Mouse (Mus musculus) kidney, embryonic 14.5 days (tissue): ENCODE data around the gene Vmn2r84. TPM values are rescaled to one million over a fixed set of nuclear protein-coding genes. Genes with fewer than 3 reads are reported as not detected.
"Not testable (repeated sequence)": the region's sequence is repeated elsewhere in the genome, so short reads cannot be mapped to it uniquely, and the experiment has no call there.

Experiments
- ATAC-seq: fragments of 200-750 bp; cut with Nextera tagmentation; 2 replicates; pipeline ENCODE4 v1.8.0; 2017; ENCODE audit warnings: moderate number of reproducible peaks, mild to moderate bottlenecking, moderate TSS enrichment, moderate library complexity; ENCODE audit not compliant: low FRiP score, low TSS enrichment
- H3K27ac ChIP-seq: fragments of 300-500 bp; sonication (generic); 2 replicates; pipeline ENCODE4 v1.5.1; 2014; ENCODE audit warnings: low read depth, mild to moderate bottlenecking, low read length, moderate library complexity, mixed read lengths
- H3K27me3 ChIP-seq: fragments of 300-500 bp; sonication (generic); 2 replicates; pipeline ENCODE4 v1.6.1; 2014; ENCODE audit warnings: mild to moderate bottlenecking, low read length; ENCODE audit not compliant: control insufficient read depth, insufficient read depth
- H3K36me3 ChIP-seq: fragments of 300-500 bp; sonication (generic); 2 replicates; pipeline ENCODE4 v1.6.1; 2014; ENCODE audit warnings: low read length, mixed read lengths; ENCODE audit not compliant: control insufficient read depth, insufficient read depth
- H3K4me1 ChIP-seq: fragments of 300-500 bp; sonication (generic); 2 replicates; pipeline ENCODE4 v1.6.1; 2014; ENCODE audit warnings: low read length, mixed read lengths; ENCODE audit not compliant: control insufficient read depth, insufficient read depth
- H3K4me2 ChIP-seq: fragments of 300-500 bp; sonication (generic); replicated peaks from 2 replicates; pipeline ENCODE4 v1.6.1; 2014; ENCODE audit warnings: low read depth, mild to moderate bottlenecking, low read length
- H3K4me3 ChIP-seq: fragments of 300-500 bp; sonication (generic); 2 replicates; pipeline ENCODE4 v1.5.1; 2014; ENCODE audit warnings: mild to moderate bottlenecking, low read length
- H3K9ac ChIP-seq: fragments of 300-500 bp; sonication (generic); 2 replicates; pipeline ENCODE4 v1.6.1; 2014; ENCODE audit warnings: low read depth, mild to moderate bottlenecking, low read length, moderate library complexity
- H3K9me3 ChIP-seq: fragments of 300-500 bp; sonication (generic); 2 replicates; pipeline ENCODE4 v1.6.1; 2016; ENCODE audit warnings: low read length; ENCODE audit not compliant: control insufficient read depth
- WGBS: fragments of 180-500 bp; shearing (Covaris S2); extraction: QIAGEN DNeasy Blood & Tissue Kit; methylation state at CpG from one replicate; pipeline ENCODE4 v1.1.7; 2014; 5-methylcytosine and 5-hydroxymethylcytosine counted together
- polyA plus RNA-seq: library from polyadenylated mRNA; unstranded; fragments of >200 nt; fragmentation: Nextera tagmentation; extraction: Ambion mirVana; gene quantifications from 2 replicates; pipeline ENCODE4 v1.2.1, GENCODE M21; 2014

Vmn2r84 gene
- polyA plus RNA-seq = not detected in 2 replicates

DNA sequence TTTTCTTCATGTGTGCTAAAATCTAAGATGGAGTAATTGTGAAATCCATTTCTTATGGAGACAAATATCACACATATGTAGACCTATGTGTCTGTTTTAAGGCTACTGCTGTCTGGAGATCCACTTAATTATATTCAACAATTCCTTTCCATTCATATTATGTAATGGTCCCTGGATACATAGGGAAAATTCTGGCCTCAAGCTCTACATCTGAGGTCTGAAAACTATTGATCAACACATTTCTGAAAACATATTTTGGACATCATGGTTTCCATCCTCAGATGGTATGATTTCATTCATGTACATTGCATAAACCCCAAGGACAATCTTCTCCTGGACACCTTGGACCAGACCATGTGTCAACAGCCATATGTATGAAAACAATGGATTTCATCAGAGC, at the start of gene Vmn2r84:
Vmn2r84 (minus strand) TSS at position 101 of the 400 bp plus-strand sequence.
- ATAC-seq = no peak
- Histone ChIP-seq H3K9me3 (no peaks in the 10 kb centered on the region), H3K9ac (no peak within 1 kb of the TSS), H3K4me3 (no peak within 1 kb of the TSS), H3K27ac (no peak within 1 kb of the TSS), H3K27me3 (no peaks in the 10 kb centered on the region), H3K4me1 (no peaks in the 10 kb centered on the region), H3K4me2 (no peak within 1 kb of the TSS), H3K36me3 (no peaks in the 10 kb centered on the region)

DNA sequence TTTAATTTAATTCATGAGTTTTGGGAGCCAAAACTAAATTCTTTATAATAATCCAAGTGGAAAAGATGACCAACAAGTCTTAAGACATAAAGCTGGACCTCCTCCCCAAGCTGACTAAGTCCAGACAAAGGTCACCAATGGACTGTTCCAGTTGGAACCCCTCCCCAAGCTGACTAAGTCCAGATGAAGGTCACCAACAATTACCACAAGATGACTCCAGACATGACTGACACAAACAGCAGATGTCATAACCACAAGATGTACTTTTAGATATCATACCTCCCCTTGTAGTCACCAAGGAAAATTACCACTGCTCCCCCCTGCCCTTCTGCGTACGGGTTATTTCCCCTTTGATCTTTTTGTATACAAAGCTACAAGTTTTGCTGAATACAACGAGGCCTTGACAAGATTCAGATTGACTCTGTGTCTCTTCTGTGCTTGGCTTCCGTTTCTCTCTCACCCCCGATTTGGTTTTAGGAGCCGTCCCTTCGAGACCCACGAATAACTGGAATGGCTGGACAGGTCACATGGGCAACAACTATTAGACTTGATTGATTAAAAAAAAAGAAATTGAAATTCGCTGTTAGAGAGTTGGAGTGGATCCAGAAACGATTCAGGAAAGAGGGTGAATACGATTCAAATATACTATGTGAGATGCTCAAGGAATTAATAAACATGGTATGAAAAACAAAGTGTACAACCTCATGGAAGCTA, 40.2 kb upstream of the Vmn2r84 start:
- H3K4me2 ChIP-seq, ATAC-seq, H3K27ac ChIP-seq, H3K36me3 ChIP-seq, H3K9ac ChIP-seq, H3K4me3 ChIP-seq, H3K4me1 ChIP-seq, H3K27me3 ChIP-seq, H3K9me3 ChIP-seq: not testable (repeated sequence)
- 83% methylated on average over 11 of the region's 11 CpGs for WGBS

GRCm38 (mm10) chr10:130429603-130430002, 35.5 kb upstream of the Vmn2r84 start, which contains the start of gene Vmn2r85:
TSS of gene Vmn2r85 (minus strand) at chr10:130429703.
- H3K36me3 ChIP-seq, H3K4me2 ChIP-seq, H3K4me1 ChIP-seq, H3K27me3 ChIP-seq, H3K9me3 ChIP-seq, H3K27ac ChIP-seq, H3K4me3 ChIP-seq, ATAC-seq, H3K9ac ChIP-seq: not testable (repeated sequence)

- ATAC-seq, H3K27me3 ChIP-seq, H3K9me3 ChIP-seq, H3K4me1 ChIP-seq, H3K9ac ChIP-seq, H3K4me2 ChIP-seq, H3K36me3 ChIP-seq, H3K4me3 ChIP-seq, H3K27ac ChIP-seq: not testable (repeated sequence)
- 76% methylated on average over 2 of the region's 2 CpGs for WGBS
Observed at GRCm38 (mm10) chr10:130422368-130422767, 28.2 kb upstream of the Vmn2r84 start.

DNA sequence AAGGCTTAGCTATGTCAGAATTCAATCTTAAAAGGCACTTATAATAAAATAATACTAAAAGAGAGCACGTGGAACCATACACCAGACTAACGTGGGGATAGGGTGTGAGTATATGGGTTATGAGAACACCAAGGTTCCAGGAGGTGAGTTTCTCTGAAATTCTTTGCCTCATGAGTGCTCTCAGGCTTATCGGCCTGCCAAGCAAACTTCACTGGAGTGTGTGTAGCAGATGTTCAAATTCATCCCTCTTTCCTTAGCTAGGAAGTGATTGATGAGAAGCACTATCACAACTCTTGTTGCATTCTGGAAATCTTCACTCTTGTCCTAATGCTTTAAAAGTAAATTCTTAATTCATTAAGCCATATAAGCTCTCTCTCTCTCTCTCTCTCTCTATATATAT, 26.3 kb upstream of the Vmn2r84 start:
- no peak for ATAC-seq
- WGBS = 86% methylated on average over 3 of the region's 3 CpGs
- no peaks in the 10 kb centered on the region for H3K9me3 ChIP-seq
- H3K4me2 ChIP-seq = no peak overlapping the region
- H3K9ac ChIP-seq = no peak overlapping the region
- no peaks in the 10 kb centered on the region for H3K36me3 ChIP-seq
- H3K27ac ChIP-seq = no peak overlapping the region
- no peaks in the 10 kb centered on the region for H3K27me3 ChIP-seq
- H3K4me1 ChIP-seq = no peaks in the 10 kb centered on the region
- H3K4me3 ChIP-seq = no peak overlapping the region

GRCm38 (mm10) chr10:130419954-130420353, 25.8 kb upstream of the Vmn2r84 start:
- not testable (repeated sequence) for H3K4me1 ChIP-seq, H3K9me3 ChIP-seq, H3K4me3 ChIP-seq, H3K4me2 ChIP-seq, H3K27ac ChIP-seq, H3K9ac ChIP-seq, H3K27me3 ChIP-seq, ATAC-seq, H3K36me3 ChIP-seq
- 63% methylated on average over 2 of the region's 2 CpGs for WGBS

GRCm38 (mm10) chr10:130416352-130416751, 22.2 kb upstream of the Vmn2r84 start:
- not testable (repeated sequence) for H3K4me3 ChIP-seq, H3K4me2 ChIP-seq, H3K9me3 ChIP-seq, ATAC-seq, H3K27me3 ChIP-seq, H3K9ac ChIP-seq, H3K4me1 ChIP-seq, H3K36me3 ChIP-seq, H3K27ac ChIP-seq

DNA sequence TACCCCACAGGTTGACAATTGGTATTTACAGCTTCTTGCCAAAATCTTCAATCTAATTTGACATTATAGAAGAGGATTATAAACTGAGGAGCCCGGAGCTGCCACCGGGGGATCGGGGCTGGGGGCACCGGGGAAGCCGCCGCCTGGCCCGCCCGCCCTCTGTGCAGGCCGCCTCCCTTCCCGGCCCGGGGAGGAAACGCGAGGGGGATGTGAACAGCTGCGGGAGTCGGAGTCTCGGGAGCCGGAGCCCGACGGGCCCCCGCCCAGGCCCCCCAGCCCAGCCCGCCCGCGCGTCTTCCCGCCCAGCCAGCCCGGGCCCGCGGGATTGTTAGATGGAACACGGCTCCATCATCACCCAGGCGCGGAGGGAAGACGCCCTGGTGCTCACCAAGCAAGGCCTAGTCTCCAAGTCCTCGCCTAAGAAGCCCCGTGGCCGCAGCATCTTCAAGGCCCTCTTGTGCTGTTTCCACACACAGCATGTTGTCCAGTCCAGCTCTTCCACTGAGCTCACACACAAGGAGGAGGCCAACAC, 18.1 kb upstream of the Vmn2r84 start:
- WGBS = 79% methylated on average over 12 of the region's 35 CpGs
- not testable (repeated sequence) for H3K9me3 ChIP-seq, H3K36me3 ChIP-seq, H3K4me1 ChIP-seq, H3K27me3 ChIP-seq, H3K4me3 ChIP-seq, H3K4me2 ChIP-seq, H3K27ac ChIP-seq, H3K9ac ChIP-seq
- ATAC-seq = peak; percentile 73

DNA sequence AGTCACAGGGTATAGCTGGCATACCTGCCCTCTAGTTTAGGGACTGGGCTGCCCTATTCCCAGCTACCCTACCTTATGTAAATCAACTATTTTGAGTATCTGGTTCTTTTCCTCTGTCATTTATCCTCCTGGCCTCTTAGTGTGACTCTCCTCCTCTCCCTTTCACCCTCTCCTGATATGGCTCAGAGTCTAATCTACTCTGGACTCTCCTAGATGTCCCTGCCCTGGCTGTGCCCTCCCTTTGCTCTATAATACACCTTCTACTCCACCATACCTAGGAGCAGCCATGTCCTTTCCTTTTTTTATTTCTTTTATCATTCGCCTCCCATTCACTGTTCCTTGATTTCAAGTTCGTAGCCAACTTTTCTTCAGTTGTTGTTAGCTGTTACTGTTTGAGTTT, 19.0 kb downstream of the Vmn2r84 start:
- H3K36me3 ChIP-seq = no peaks in the 10 kb centered on the region
- H3K27ac ChIP-seq = no peak overlapping the region
- H3K9me3 ChIP-seq = no peaks in the 10 kb centered on the region
- no peak overlapping the region for H3K4me3 ChIP-seq
- no peaks in the 10 kb centered on the region for H3K4me1 ChIP-seq
- no peaks in the 10 kb centered on the region for H3K27me3 ChIP-seq
- no peak for ATAC-seq
- WGBS = 93% methylated on average over 2 of the region's 2 CpGs
- H3K9ac ChIP-seq = no peak overlapping the region
- no peak overlapping the region for H3K4me2 ChIP-seq
